Mouse (Mus musculus): ENCODE results near the gene Klf13. TPM values are rescaled to one million over a fixed set of nuclear protein-coding genes. Genes with fewer than 3 reads are reported as not detected.

Gene Klf13
- polyA plus RNA-seq (2012; rRNA removed) = 39.2 and 53.7 TPM in 2 replicates

DNA sequence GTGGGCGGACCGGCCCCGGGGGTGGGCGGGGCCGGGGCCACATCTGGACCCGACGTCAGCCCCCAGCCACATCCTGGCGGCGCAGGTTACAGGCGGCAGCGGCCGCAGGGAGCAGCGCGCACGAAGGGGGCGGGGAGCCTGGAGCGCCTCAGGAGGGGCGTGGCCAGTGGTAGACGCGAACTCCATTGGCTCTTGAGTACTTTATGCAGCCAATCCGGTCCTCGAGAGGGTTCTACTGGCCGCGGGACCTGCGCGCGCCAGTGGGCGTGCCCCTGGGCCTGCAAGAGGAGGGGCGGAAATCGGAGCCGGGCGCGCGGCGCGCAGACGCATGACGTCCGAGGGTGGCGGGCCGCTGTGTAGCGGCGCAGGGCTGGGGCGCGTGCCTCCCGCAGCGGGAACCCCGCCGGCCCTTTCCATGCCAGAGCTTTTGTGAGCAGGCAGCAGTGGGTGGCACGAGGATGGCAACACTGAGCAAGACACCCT is at the start of gene Klf13:
Klf13 (minus strand) TSS at position 2 of the 483 bp plus-strand sequence.

DNA sequence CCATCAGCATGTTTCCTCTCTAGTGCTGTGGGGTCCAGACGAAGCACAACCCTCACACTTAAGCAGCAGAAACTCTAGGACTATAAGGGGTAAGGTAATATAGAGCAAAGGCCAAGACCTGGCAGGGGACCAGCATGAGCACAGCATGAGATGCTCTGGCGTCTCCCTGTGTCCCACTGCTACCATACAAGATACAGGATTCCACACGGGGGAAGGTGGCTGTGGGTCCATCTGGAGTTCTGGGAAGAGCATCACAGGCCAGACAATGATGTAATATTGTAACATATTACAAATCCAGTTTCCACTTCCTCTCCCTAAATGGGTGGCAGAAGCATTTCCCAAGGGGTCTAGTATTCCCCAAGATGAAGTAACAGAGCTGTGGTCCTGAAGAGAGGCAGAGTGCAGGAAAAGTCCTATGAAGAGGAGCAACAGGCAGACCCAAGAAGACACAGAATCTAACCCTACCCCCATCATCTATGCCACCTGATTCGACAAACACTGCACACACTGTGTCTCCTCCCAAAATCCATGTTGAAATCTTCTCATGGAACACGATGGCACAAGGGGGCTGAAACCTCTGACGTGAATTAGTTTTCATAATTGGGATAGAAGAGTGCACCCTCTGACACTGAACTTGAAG is 22.3 kb downstream of the Klf13 start, which contains the start of gene E030018B13Rik:
E030018B13Rik (plus strand) TSS at position 590 of the 640 bp plus-strand sequence.

Other genes starting within 250 kb of the Klf13 start
- gene E030018B13Rik, start 22.1 kb downstream of the Klf13 start, polyA plus RNA-seq (2012; rRNA removed) = not detected in 2 replicates
- 0.05 TPM in 1 of 2 replicates, not detected in the other for gene Trpm1, start 214.9 kb upstream of the Klf13 start, polyA plus RNA-seq (2012; rRNA removed)

Measured in colon, adult 2 months (tissue).